Mouse (Mus musculus) embryonic stem cell, embryonic (primary cell): ENCODE data around the gene Olfr1394.
"Not testable (repeated sequence)": the region's sequence is repeated elsewhere in the genome, so short reads cannot be mapped to it uniquely, and the experiment has no call there.

Source experiments
- CTCF ChIA-PET, 4 experiments: fragments of 300-600 bp in 2 of 4; fragments of 350-600 bp in 2 of 4; sonication (Branson Sonifier 250); formaldehyde crosslinking; loops; one replicate each; lab custom pipeline; 2022; ENCODE audit warnings: inconsistent platforms in 2 of 4; lab: Charles Lee
- POLR2A ChIA-PET, 4 experiments: fragments of 300-600 bp in 2 of 4; fragments of 350-600 bp in 2 of 4; sonication (Branson Sonifier 250); formaldehyde crosslinking; loops; one replicate each; lab custom pipeline; 2022; ENCODE audit warnings: antibody characterized with exemption in 4 of 4, inconsistent platforms in 1 of 4; lab: Charles Lee

Olfr1394 gene

DNA sequence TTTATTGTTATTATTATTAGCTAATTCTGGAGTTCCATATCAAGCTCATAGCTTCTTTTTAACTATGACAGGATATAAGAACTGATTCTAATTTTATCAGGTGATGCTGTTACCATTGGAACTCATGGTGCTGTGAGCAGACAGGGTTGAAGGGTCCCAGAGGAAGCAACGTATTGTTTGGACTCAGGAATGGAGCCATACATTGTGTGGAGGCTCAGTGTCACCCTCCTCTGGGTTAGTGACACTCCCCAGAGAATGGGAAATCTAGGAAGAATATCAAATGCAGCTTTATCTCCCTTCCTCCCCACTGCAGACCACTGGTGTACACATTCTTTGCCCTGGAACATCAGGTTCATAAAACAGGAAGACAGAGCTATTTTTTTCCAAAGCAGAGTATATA lies 29.0 kb downstream of the Olfr1394 start:
- ChIA-PET POLR2A (interaction anchor here in 1 of 4 experiments (0.8 kb wide), 1 partner anchor 9 kb away, joined by 4 read pairs; no protein-coding TSS in a partner anchor), CTCF (no interaction called here)

DNA sequence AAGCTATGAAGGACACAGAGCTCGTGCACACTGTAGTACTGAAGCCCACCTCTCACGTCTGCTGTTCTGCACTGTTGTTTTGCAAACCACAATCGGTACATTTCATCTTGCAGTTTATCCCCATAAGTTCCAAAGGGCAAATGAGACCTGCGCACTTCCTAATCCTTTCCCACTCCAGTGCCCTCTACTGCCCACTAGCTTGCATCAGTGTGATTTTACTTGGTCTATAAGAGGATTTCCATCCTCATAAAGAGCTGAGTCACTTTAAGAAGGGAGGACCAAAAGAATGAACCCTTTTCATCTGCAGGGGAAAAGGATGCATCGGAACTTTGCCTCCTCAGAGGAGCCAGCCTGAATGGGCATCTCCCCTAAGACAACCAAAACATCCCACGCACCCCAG lies 32.3 kb downstream of the Olfr1394 start:
- CTCF ChIA-PET: interaction anchor here in 1 of 4 experiments (1.4 kb wide), 1 partner anchor 85 kb away, joined by 6 read pairs; no protein-coding TSS in a partner anchor
- POLR2A ChIA-PET: interaction anchor here in 2 of 4 experiments (2.4 to 2.7 kb wide), 2 partner anchors 16 kb away, joined by 11 to 12 read pairs; partner anchors contain the start of gene Zfp62 (in 2 of the 2)

DNA sequence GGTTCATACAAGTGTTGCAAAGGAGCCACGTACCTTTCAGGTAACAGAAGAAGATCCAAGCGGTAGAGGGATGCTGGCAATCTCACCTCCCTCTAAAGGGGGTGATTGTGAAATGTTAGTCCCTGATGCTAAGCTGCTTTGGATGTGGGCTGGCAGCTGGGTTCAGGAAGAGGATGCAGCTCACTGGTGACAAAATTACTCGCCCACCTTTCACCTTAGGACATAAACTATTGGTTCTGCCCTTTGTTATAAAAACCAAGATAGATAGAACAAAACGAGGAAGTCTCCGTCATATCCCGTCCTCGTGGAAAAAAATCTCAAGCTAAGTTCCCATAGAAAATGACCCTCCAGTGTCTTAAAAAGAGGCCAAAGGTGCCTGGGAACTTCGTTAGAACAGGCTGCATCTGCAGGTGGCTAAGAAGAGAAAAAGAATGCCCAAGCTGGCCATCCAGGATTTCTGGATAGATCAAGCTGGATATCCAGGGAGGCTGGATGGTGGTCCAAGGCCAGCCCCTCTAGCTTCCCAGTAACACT lies 32.8 kb downstream of the Olfr1394 start, which contains the start of gene Btnl9:
Btnl9 (minus strand) TSS at position 205 of the 534 bp plus-strand sequence.
- ChIA-PET CTCF (interaction anchor here in 1 of 4 experiments (1.4 kb wide), 1 partner anchor 84 kb away, joined by 6 read pairs; no protein-coding TSS in a partner anchor), POLR2A (interaction anchor here in 2 of 4 experiments (2.4 to 2.7 kb wide), 2 partner anchors 16 kb away, joined by 11 to 12 read pairs; partner anchors contain the start of gene Zfp62 (in 2 of the 2))

DNA sequence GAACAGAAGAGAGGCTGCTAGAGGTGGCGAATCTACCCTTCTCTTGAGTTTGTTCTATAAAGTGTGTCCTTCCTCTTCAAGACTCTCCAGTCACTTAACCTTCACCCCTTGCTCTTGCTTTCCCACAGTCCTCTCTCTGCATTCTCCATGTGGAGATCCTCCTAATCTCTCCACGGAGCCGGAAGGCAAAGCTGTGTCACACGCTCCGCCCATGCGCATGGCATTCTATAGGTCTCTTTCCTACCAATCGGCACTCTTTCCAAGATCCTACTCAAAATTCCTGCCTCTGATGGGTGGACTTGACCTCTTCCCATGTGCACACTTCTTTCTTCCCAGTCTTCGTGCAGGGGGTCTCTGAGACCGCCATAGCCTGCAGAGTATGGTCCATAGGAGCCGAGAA lies 33.5 kb downstream of the Olfr1394 start:
- ChIA-PET POLR2A (interaction anchor here in 1 of 4 experiments (2.4 kb wide), 1 partner anchor 15 kb away, joined by 11 read pairs; the partner anchor contains the start of gene Zfp62), CTCF (interaction anchor here in 2 of 4 experiments (0.5 to 1.4 kb wide), 2 partner anchors 71 to 83 kb away, joined by 5 to 6 read pairs; no protein-coding TSS in a partner anchor)

DNA sequence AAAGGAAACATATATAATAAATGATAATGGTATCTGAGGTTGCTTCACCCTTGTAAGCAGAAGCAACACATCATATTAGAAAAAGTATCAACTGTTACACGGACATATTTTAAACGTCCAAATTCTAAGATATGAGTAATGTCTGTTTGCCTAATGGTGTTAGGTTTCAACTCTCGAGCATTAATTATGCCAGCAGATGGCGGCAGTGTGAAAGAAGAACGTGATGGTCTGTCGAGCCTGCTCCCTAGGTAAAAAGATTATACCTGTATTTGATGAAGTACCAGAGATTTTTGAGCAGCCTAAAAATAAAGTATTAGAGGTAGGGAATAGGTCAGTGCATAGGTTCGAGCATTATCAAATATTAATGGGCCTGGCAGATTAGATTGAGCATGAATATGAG lies 35.6 kb downstream of the Olfr1394 start:
- POLR2A ChIA-PET: interaction anchor here in 1 of 4 experiments (1.6 kb wide), 1 partner anchor 9 kb away, joined by 3 read pairs; no protein-coding TSS in a partner anchor
- CTCF ChIA-PET: no interaction called here

DNA sequence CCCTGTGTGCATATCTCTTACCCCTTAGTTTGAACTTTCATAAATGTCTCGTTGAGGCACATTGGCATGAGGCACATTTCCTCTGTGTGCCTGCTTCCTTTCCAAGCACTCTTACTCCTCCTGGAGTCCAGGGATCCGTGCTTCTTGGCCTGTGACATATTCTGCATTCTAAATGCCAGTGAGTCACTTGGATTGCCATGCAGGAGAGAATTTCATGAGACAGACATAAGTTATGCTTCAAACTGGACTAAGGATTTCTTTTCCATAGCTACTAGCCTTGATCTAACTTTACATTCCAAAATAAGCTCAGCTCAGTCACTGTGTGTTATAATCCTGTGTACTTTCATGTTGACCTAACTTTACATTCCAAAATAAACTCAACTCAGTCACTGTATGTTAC lies 36.9 kb downstream of the Olfr1394 start:
- ChIA-PET CTCF (interaction anchor here in 1 of 4 experiments (0.7 kb wide), 1 partner anchor 655 kb away, joined by 15 read pairs; no protein-coding TSS in a partner anchor), POLR2A (interaction anchor here in 1 of 4 experiments (0.7 kb wide), 1 partner anchor 110 kb away, joined by 3 read pairs; no protein-coding TSS in a partner anchor)

DNA sequence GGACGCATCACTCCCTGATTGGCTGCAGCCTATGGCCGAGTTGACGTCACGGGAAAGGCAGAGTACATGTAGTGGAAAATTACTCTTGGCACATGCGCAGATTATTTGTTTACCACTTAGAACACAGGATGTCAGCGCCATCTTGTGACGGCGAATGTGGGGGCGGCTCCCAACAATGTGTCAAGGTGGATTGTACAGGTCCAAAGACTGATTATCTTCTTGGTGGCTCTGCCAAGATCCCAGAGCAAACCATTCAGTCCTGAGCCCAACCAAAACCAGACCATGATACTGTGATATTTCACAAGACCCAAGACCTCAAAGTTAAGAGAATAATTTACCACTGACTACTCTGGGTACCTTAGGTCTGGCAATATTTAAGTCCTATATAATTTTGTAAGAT lies 40.6 kb downstream of the Olfr1394 start:
- POLR2A ChIA-PET, CTCF ChIA-PET: not testable (repeated sequence)

DNA sequence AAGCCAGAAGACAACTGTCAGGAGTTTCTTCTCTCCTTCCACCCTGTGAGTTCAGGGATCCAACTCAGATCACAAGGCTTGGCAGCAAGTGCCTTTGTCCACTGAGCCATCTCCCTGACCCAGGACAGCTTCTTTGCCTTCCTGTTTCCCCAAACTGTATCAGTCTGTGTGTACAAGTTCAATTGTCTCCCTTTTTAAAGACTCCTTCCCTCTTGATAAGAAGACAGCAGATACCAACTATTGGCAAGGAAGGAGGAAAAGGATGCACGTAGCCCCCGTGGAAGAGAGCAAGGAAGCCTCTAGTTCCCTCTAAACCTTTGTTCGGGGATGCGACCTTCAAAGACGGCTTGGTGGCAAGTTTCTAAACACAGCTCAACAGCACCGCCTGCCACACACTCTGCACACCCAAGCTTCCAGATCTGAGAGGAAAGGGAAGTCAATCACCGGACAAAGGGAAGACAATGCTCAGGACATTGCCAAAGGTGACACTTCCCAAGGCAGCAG lies 41.7 kb downstream of the Olfr1394 start:
- POLR2A ChIA-PET: interaction anchor here in 1 of 4 experiments (1.2 to 1.4 kb wide), 2 partner anchors 9 to 66 kb away, joined by 3 read pairs; no protein-coding TSS in a partner anchor
- CTCF ChIA-PET: interaction anchor here in 1 of 4 experiments (0.6 kb wide), 1 partner anchor 407 kb away, joined by 6 read pairs; no protein-coding TSS in a partner anchor

DNA sequence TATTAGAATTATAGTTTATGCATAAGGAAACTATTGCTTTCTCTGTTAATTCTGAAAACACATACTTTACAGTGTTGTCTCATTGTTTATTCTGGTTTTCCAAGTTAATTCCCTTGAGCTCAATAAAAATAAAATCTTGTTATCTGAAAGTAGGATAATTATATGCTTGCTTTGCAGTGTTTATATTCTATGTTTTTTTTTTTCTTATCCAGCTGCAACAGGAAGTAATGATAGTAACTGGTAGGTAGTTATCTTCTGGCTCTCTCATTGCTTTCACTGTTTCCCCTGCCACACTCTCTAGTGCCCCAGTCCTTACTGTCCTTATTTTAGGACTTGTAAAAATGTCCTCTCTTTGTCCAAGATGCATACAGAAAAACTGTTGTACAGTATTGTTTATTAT lies 46.5 kb downstream of the Olfr1394 start:
- POLR2A ChIA-PET: interaction anchor here in 2 of 4 experiments (1.2 to 2.9 kb wide), 2 partner anchors 42 to 69 kb away, joined by 3 to 20 read pairs; no protein-coding TSS in a partner anchor
- CTCF ChIA-PET: no interaction called here

DNA sequence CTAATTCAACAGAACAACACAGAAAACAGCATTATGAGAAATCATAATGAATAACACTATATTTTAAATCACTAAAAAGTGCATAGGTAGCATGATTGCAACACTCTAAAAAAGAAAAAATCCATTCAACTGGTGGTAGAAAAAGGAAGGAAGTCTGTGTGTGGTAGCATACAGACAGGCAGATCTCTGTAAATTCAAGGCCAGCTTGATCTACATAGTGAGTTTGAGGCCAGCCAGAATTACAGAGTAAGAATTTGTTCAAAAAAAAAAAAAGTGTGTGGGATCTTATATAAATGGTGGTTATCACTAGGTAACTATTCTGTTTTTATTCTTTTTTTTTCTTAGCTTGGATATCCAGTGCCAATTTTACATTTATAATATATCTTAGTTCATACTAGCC lies 47.0 kb downstream of the Olfr1394 start:
- POLR2A ChIA-PET: interaction anchor here in 2 of 4 experiments (0.5 to 3.4 kb wide), 6 partner anchors 9 to 69 kb away, joined by 3 to 20 read pairs (median 4); no protein-coding TSS in a partner anchor

DNA sequence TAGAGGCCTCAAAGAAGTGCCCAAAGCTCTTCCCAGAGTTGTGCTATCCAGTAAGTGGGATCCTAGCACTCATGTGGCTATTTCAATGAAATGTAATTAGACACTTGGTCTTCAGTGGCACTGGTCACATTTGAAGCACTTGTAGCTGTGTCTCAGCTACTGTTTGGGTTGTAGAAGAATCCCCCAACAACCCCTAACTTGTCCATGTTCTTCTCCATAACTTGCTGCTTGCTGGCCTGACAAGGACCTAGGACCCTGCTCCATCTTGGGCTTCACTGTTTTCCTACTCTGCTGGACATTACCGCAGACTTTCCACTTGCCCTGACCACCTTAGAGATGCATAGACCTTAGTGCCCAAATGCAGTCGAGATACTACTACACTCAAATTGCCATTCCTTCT lies 47.9 kb downstream of the Olfr1394 start:
- ChIA-PET POLR2A (interaction anchor here in 3 of 4 experiments (0.5 to 3.5 kb wide), 35 partner anchors 9 to 958 kb away, joined by 3 to 22 read pairs (median 6); partner anchors contain the start of genes Btnl9 (in 2 of the 3), Olfr1395 (in 1 of the 3) and Trim41 (in 1 of the 3)), CTCF (interaction anchor here in 1 of 4 experiments (0.9 kb wide), 1 partner anchor 643 kb away, joined by 5 read pairs; no protein-coding TSS in a partner anchor)

More for the DNA sequence above, 47.0 kb downstream of the Olfr1394 start:
- CTCF ChIA-PET: no interaction called here

DNA sequence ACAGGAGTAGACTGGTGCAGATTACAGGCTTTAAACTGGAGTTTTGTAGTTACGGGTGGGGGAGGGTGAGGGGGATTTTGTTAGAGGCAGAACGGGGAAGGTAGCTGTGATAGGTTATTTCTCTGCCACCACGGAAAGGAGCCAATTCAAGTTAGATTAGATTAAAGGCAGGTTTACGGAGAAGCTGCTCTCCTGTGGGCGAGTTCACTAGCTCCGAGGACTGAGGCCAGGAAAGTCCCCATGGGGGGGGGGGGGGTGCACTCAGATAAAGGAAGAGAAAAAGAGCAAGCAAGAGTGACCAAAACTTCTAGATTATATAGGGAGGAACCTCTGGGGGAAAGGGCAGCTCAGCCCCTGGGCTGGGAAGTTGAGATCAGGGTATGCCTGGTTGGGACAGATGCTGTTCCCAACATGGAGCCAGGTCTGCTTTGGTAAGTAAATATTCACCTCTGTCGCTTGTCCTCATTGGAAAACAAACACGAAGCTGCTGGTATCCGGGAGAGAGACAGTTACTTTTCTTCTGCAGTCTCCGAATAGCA lies 48.4 kb downstream of the Olfr1394 start:
- POLR2A ChIA-PET: interaction anchor here (0.5 to 4.1 kb wide), 57 partner anchors 8 to 1511 kb away, joined by 3 to 25 read pairs (median 5); partner anchors contain the start of genes Mgat1 (in 3 of the 4), Btnl9 (in 2 of the 4), Trim41 (in 2 of the 4) and Olfr1395 (in 1 of the 4)
- CTCF ChIA-PET: interaction anchor here in 1 of 4 experiments (0.9 kb wide), 1 partner anchor 643 kb away, joined by 5 read pairs; no protein-coding TSS in a partner anchor

DNA sequence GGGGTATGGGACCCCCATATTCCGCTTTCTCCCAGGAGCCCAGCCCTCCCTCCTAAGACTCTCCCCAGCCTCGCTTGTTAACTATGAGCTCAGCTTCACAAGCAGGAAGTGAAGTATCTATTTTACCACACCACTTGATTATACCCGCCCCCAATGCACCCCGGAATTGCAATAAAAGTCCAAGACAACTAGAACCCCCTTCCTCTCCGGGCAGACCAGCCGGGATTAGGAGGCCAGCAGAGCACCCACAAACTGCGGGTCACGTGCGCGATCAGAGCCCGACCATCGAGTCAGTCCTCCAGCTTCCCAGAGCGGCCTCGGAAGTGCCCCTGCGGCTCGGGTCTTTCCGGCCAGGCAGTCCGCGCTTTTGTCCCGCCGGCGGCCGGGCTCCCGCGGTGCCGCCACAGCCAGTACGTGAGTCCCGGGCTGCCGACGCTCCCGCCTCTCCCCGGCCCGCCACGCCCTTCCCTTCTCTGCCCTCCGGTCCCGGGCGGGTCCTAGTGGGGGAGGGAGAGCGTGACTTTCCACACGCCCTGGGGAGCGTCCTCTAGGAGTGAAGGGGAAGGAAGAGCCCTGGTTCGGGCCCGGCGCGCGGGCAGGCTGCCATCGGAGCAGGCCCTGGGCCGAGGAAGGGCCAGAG lies 49.1 kb downstream of the Olfr1394 start, which contains the start of gene Zfp62:
Zfp62 (plus strand) TSS at position 164 of the 640 bp plus-strand sequence.
- POLR2A ChIA-PET: interaction anchor here (0.5 to 4.1 kb wide), 56 partner anchors 8 to 1510 kb away, joined by 3 to 25 read pairs (median 5); partner anchors contain the start of genes Mgat1 (in 3 of the 4), Btnl9 (in 2 of the 4), Trim41 (in 2 of the 4) and Rack1 (in 1 of the 4)
- CTCF ChIA-PET: no interaction called here

DNA sequence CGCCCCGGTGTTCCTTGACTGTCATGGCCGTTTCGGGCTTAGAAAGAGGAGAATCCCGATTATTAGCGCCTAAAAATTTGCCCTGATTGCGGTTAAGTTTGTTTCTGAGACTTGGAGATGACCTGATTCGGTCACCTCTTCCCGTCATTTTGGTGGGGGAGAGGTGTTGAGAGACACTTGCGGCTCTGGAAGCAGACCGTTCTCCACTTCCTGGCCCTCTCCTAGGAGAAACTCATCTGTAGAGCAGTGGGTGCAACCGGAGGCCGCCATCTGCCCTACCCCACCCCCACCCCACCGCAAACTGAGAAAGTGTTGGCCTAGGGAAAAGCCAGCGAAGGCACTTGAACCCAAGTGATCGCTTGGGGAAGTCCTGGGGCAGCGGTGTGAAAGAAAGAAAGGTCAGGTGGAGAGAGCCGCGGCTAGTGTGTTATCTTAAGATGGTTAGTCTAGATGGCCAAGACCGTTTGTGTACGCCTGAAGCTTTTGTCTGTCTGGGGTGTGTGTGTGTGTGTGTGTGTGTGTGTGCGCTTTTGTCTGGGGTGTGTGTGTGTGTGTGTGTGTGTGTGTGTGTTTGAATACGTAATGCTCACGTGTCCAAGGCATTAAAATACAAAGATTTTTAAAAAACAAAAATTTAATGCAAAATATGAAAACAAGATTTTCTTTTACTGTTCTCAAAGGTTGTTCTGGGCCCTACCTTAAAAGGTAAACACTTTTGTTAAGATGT lies 49.8 kb downstream of the Olfr1394 start:
- ChIA-PET POLR2A (interaction anchor here (0.6 to 4.1 kb wide), 32 partner anchors 7 to 387 kb away, joined by 3 to 25 read pairs (median 7); partner anchors contain the start of genes Mgat1 (in 2 of the 4), Trim41 (in 2 of the 4) and Btnl9 (in 1 of the 4)), CTCF (no interaction called here)

DNA sequence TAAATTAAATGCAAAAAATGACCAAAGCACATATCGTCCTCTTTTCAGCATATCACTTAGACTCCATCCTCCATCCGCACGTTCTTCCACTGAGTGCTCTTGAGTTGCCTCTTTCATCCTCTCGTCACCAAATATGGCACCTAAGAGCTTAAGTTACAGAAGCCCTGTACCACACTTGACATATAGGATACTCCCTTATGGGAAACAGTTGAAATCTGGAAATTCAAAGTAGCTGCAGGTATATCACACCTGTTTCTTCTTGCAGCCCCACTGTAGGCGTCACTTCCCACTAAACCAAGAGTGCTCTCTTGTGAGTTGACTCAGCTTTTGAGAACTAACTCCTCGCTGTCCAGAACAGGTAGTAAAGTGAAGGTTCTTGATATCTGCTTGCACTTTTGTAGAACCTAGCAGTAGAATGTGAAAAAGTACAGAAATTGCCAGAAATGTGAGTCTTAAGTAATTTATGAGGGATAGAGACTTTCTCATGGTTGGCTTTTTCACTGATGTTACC lies 51.0 kb downstream of the Olfr1394 start:
- POLR2A ChIA-PET: interaction anchor here in 2 of 4 experiments (0.9 to 4.1 kb wide), 4 partner anchors 9 to 41 kb away, joined by 3 to 25 read pairs (median 12); partner anchors contain the start of gene Mgat1 (in 1 of the 2)
- CTCF ChIA-PET: no interaction called here

DNA sequence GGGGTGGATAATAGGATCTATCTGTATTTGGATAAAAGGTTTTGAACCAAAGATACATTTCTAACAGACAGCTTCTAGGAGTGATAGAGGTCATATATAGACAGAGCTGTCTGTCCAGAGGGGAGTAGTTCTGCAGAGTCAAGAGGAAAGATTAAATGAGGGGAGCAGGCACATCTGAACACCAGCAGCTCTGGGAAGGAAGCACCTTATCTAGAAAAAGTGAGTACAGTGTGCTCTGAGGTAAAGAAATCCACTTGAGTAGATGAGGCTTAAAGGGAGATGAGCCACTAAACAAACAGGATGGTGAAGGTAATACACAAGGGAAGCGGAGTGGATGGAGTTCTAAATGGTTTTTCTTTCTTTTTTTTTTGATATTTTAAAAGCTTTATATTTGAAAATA lies 53.3 kb downstream of the Olfr1394 start:
- CTCF ChIA-PET: no interaction called here
- POLR2A ChIA-PET: interaction anchor here in 1 of 4 experiments (2.4 kb wide), 1 partner anchor 11 kb away, joined by 6 read pairs; no protein-coding TSS in a partner anchor
